ENCODE assay signal across 20 mouse cellular contexts in the genomic region with DNA sequence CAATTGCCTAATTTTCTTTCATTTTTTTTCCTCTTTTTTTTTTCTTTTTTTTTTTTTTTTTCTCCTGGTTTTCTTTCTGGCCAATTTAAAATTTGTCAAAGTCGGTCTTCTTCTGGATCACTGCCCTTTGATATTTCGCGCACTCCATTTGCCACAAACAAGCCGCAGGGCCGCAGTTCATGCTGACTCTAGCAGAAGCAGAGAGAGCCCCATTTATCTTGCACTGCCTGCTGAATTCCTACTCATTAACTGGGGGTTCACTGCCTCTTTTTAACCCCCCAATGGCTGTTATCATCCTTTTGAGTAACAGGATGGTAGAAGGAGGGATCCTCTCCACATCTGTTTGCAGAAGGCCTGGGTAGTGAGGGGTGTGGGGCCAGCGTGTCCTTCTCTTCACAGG.
DNase-seq lines count a peak whose midpoint lies in the region; ATAC-seq lines count a peak whose summit lies in the region.
"Had no signal": no experiment of that assay in that cellular context is flagged by ENCODE, and none has a peak within 500 bp of the region (broad histone marks: within the 10 kb centered on the region; RNA-seq: fewer than 3 reads in every experiment).

No protein-coding gene starts in this region.

- 0 out of 2 replicates have a peak, but pooled peaks cover 5% of the 10 kb centered on the region for H3K36me3 ChIP-seq in forebrain, embryonic 12.5 days (replicated peaks)
- peaks cover 7% of the 10 kb centered on the region for H3K36me3 ChIP-seq in forebrain, embryonic 14.5 days (ENCODE audit: control insufficient read depth, insufficient read depth, low read length)
- peaks cover 5% of the 10 kb centered on the region; the same call in 1 of the 2 replicates for H3K36me3 ChIP-seq in midbrain, embryonic 11.5 days (ENCODE audit: control insufficient read depth, insufficient read depth, low read length)
- H3K36me3 ChIP-seq in midbrain, embryonic 15.5 days (replicated peaks) = no peaks in the 10 kb centered on the region
- H3K36me3 ChIP-seq in hindbrain, embryonic 12.5 days = no peaks in the 10 kb centered on the region
- H3K36me3 ChIP-seq in neural tube, embryonic 15.5 days = no peaks in the 10 kb centered on the region

- no peaks in the 10 kb centered on the region for H3K27me3 ChIP-seq in forebrain, embryonic 12.5 days
- no peaks in the 10 kb centered on the region for H3K27me3 ChIP-seq in forebrain, embryonic 14.5 days (replicated peaks; ENCODE audit: control insufficient read depth, insufficient read depth, low read length)
- no peaks in the 10 kb centered on the region for H3K27me3 ChIP-seq in midbrain, embryonic 11.5 days (ENCODE audit: control insufficient read depth, insufficient read depth, low read length)
- H3K27me3 ChIP-seq in midbrain, embryonic 15.5 days (replicated peaks) = no peaks in the 10 kb centered on the region
- H3K27me3 ChIP-seq in hindbrain, embryonic 12.5 days = no peaks in the 10 kb centered on the region
- H3K27me3 ChIP-seq in neural tube, embryonic 15.5 days (replicated peaks) = no peaks in the 10 kb centered on the region
- H3K27me3 ChIP-seq: heart, embryonic 15.5 days had no signal

- 58% methylated on average over 6 of the region's 6 CpGs for WGBS in forebrain, embryonic 12.5 days
- 40% methylated on average over 6 of the region's 6 CpGs for WGBS in forebrain, embryonic 14.5 days
- 76% methylated on average over 6 of the region's 6 CpGs for WGBS in midbrain, embryonic 11.5 days
- WGBS in midbrain, embryonic 15.5 days = 61% methylated on average over 6 of the region's 6 CpGs
- 39% methylated on average over 6 of the region's 6 CpGs for WGBS in hindbrain, embryonic 12.5 days
- WGBS in neural tube, embryonic 15.5 days = 22% methylated on average over 6 of the region's 6 CpGs

- no peaks in the 10 kb centered on the region for H3K9me3 ChIP-seq in forebrain, embryonic 12.5 days
- no peaks in the 10 kb centered on the region for H3K9me3 ChIP-seq in forebrain, embryonic 14.5 days (replicated peaks; ENCODE audit: control insufficient read depth, low read length)
- H3K9me3 ChIP-seq in midbrain, embryonic 11.5 days (ENCODE audit: control insufficient read depth, low read length) = no peaks in the 10 kb centered on the region
- no peaks in the 10 kb centered on the region for H3K9me3 ChIP-seq in midbrain, embryonic 15.5 days
- no peaks in the 10 kb centered on the region for H3K9me3 ChIP-seq in hindbrain, embryonic 12.5 days (replicated peaks)
- no peaks in the 10 kb centered on the region for H3K9me3 ChIP-seq in neural tube, embryonic 15.5 days (replicated peaks)
- H3K9me3 ChIP-seq: heart, embryonic 15.5 days; limb, embryonic 10.5 days had no signal

- no peak overlapping the region for H3K9ac ChIP-seq in forebrain, embryonic 12.5 days
- no peak overlapping the region for H3K9ac ChIP-seq in forebrain, embryonic 14.5 days (ENCODE audit: low read length)
- no peak overlapping the region for H3K9ac ChIP-seq in midbrain, embryonic 11.5 days (ENCODE audit: low read length)
- H3K9ac ChIP-seq in midbrain, embryonic 15.5 days = no peak overlapping the region
- H3K9ac ChIP-seq in hindbrain, embryonic 12.5 days = no peak overlapping the region
- H3K9ac ChIP-seq in neural tube, embryonic 15.5 days (replicated peaks) = no peak overlapping the region
- H3K9ac ChIP-seq: heart, embryonic 15.5 days; liver, postnatal 0 days had no signal

- peaks cover 25% of the 10 kb centered on the region for H3K4me1 ChIP-seq in forebrain, embryonic 12.5 days
- peaks cover 7% of the 10 kb centered on the region; the same call in 1 of the 2 replicates for H3K4me1 ChIP-seq in forebrain, embryonic 14.5 days (ENCODE audit: control insufficient read depth, insufficient read depth, low read length)
- peaks cover 8% of the 10 kb centered on the region for H3K4me1 ChIP-seq in midbrain, embryonic 11.5 days (ENCODE audit: control insufficient read depth, insufficient read depth, low read length)
- H3K4me1 ChIP-seq in midbrain, embryonic 15.5 days = peaks cover 9% of the 10 kb centered on the region
- H3K4me1 ChIP-seq in hindbrain, embryonic 12.5 days = peaks cover 20% of the 10 kb centered on the region
- peaks cover 17% of the 10 kb centered on the region for H3K4me1 ChIP-seq in neural tube, embryonic 15.5 days
- H3K4me1 ChIP-seq: limb, embryonic 10.5 days had no signal

- no peak overlapping the region for H3K4me3 ChIP-seq in forebrain, embryonic 12.5 days (replicated peaks)
- no peak overlapping the region for H3K4me3 ChIP-seq in forebrain, embryonic 14.5 days (ENCODE audit: low read depth, low read length)
- H3K4me3 ChIP-seq in midbrain, embryonic 11.5 days (ENCODE audit: low read depth, low read length) = no peak overlapping the region
- no peak overlapping the region for H3K4me3 ChIP-seq in midbrain, embryonic 15.5 days
- no peak overlapping the region for H3K4me3 ChIP-seq in hindbrain, embryonic 12.5 days
- no peak overlapping the region for H3K4me3 ChIP-seq in neural tube, embryonic 15.5 days (replicated peaks)
- H3K4me3 ChIP-seq: heart, embryonic 15.5 days; layer of hippocampus, adult 2 months; limb, embryonic 10.5 days had no signal

- no peak for DNase-seq in forebrain, embryonic 14.5 days (ENCODE audit: low spot score)
- DNase-seq in midbrain, embryonic 11.5 days (ENCODE audit: low spot score, missing footprints) = no peak
- no peak for DNase-seq in layer of hippocampus, postnatal 10 days (ENCODE audit: low spot score in 2 of 2)
- DNase-seq: adrenal gland, adult 2 months; cerebellum, adult 9-10 months; gastrocnemius, postnatal 25 days; kidney, postnatal 10 days; liver, postnatal 0 days; lung, postnatal 10 days; right cerebral cortex, adult 18-20 months had no signal

- no peak overlapping the region for H3K4me2 ChIP-seq in forebrain, embryonic 12.5 days
- no peak overlapping the region for H3K4me2 ChIP-seq in forebrain, embryonic 14.5 days (ENCODE audit: low read length)
- no peak overlapping the region for H3K4me2 ChIP-seq in midbrain, embryonic 11.5 days
- no peak overlapping the region for H3K4me2 ChIP-seq in midbrain, embryonic 15.5 days
- no peak overlapping the region for H3K4me2 ChIP-seq in hindbrain, embryonic 12.5 days (replicated peaks)
- no peak overlapping the region for H3K4me2 ChIP-seq in neural tube, embryonic 15.5 days
- H3K4me2 ChIP-seq: heart, embryonic 15.5 days had no signal

- ATAC-seq in forebrain, embryonic 12.5 days (ENCODE audit: low FRiP score) = peak; percentile 46; the same call in 1 of the 2 replicates
- ATAC-seq in forebrain, embryonic 14.5 days = no peak
- no peak for ATAC-seq in midbrain, embryonic 11.5 days (ENCODE audit: low FRiP score)
- ATAC-seq in midbrain, embryonic 15.5 days (replicated peaks) = no peak
- no peak for ATAC-seq in hindbrain, embryonic 12.5 days (ENCODE audit: low FRiP score)
- no peak for ATAC-seq in neural tube, embryonic 15.5 days (ENCODE audit: low FRiP score)
- ATAC-seq in monocyte, adult 5-6 weeks (replicated peaks; ENCODE audit: insufficient number of reproducible peaks, low FRiP score, low TSS enrichment, poor library complexity, severe bottlenecking) = no peak
- ATAC-seq: intestine, postnatal 0 days; liver, postnatal 0 days had no signal

- 0 out of 2 replicates have a peak overlapping the region, but pooled peaks have one; percentile 31 for H3K27ac ChIP-seq in forebrain, embryonic 12.5 days
- H3K27ac ChIP-seq in forebrain, embryonic 14.5 days (ENCODE audit: low read depth, low read length) = no peak overlapping the region
- H3K27ac ChIP-seq in midbrain, embryonic 11.5 days (ENCODE audit: low read depth, low read length) = peak overlapping the region; percentile 20; the same call in 1 of the 2 replicates
- H3K27ac ChIP-seq in midbrain, embryonic 15.5 days = no peak overlapping the region
- H3K27ac ChIP-seq in hindbrain, embryonic 12.5 days = peak overlapping the region; percentile 67
- peak overlapping the region; percentile 41; the same call in 1 of the 2 replicates for H3K27ac ChIP-seq in neural tube, embryonic 15.5 days (replicated peaks)
- H3K27ac ChIP-seq: heart, embryonic 15.5 days; layer of hippocampus, adult 2 months; limb, embryonic 10.5 days; stomach, postnatal 0 days had no signal

Comparison
In these comparisons a context has a peak if more than half of its experiments do, and no peak if none do; other contexts are left out.
1. H3K27ac ChIP-seq: peak in forebrain, embryonic 12.5 days (single experiment), midbrain, embryonic 11.5 days (single experiment), hindbrain, embryonic 12.5 days (single experiment) and neural tube, embryonic 15.5 days (single experiment); none in forebrain, embryonic 14.5 days (single experiment) and midbrain, embryonic 15.5 days (single experiment).